Mouse (Mus musculus): ENCODE results near the gene Rad54l. TPM values are rescaled to one million over a fixed set of nuclear protein-coding genes. Genes with fewer than 3 reads are reported as not detected.

Gene Rad54l
- total and polyA plus RNA-seq, 3 experiments = 22.8 to 53.3 (median 28.8) TPM

DNA sequence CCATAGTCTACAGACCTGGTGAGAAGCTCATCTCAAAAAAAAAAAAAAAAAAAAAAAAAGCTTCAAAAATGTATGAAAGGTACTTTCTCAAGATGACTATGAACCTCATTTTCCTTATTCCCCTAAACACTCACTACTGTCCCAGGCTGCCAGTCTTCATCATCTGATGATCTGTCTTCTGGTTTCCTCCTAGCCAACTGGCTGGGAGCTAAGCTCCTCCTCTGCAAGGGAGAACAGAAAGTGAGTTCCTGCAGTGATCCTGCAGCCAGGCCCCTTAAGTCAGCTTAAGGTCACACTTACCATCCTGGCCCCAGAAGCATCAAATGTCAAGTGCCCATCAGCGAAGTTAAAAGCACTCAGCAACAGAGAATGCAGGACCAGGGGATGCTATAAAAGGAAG lies 728 bp downstream of the Rad54l start:
- no peaks in the 10 kb centered on the region for H3K9me3 ChIP-seq (replicated peaks; ENCODE audit: low read length)
- H3K4me2 ChIP-seq (ENCODE audit: insufficient read depth, low read depth, poor library complexity, severe bottlenecking) = peak overlapping the region; percentile 97
- H3K4me3 ChIP-seq (replicated peaks in 1 of 3; ENCODE audit: low read depth in 2 of 3, low read length in 2 of 3, poor library complexity in 1 of 3) = peak overlapping the region; percentile 70 to 100 (median 80)
- TF ChIP-seq ETS1 (conservative IDR thresholded peaks at IDR 0.05; ENCODE audit: low read depth, low read length) (no peak), NRF1 (IDR thresholded peaks at IDR 0.05; ENCODE audit: low read depth, low read length) (no peak), TBP (conservative IDR thresholded peaks at IDR 0.05; ENCODE audit: low read depth, low read length) (no peak), JUN (IDR thresholded peaks at IDR 0.05; ENCODE audit: insufficient read depth, low read depth, low read length) (no peak), NELFE (IDR thresholded peaks at IDR 0.05; ENCODE audit: low read depth, low read length) (no peak), POLR2AphosphoS2 (IDR thresholded peaks at IDR 0.05; ENCODE audit: low read depth, low read length) (no peak), UBTF (IDR thresholded peaks at IDR 0.05; ENCODE audit: low read depth, low read length) (no peak), E2F4 (IDR thresholded peaks at IDR 0.05; ENCODE audit: insufficient replicate concordance, low read depth, low read length) (no peak), ZKSCAN1 (IDR thresholded peaks at IDR 0.05; ENCODE audit: borderline replicate concordance, low read depth, low read length) (no peak)
- H3K27ac ChIP-seq (ENCODE audit: insufficient read depth, low read depth) = no peak overlapping the region
- in situ Hi-C loops (cut with MboI; ENCODE audit: low pct_ligation_motif_present, low pct_unique_long_range_greater_than_20kb, low sequenced_read_pairs) = no loop called here
- H3K79me2 ChIP-seq (replicated peaks; ENCODE audit: control insufficient read depth, extremely low read depth, insufficient read depth, poor library complexity, severe bottlenecking) = peaks cover 19% of the 10 kb centered on the region
- H3K36me3 ChIP-seq (replicated peaks in 1 of 2; ENCODE audit: control insufficient read depth in 1 of 2, insufficient read depth in 1 of 2, low read length in 1 of 2) = peaks cover 23 to 36% of the 10 kb centered on the region in 2 experiments
- H3K27me3 ChIP-seq (replicated peaks) = no peaks in the 10 kb centered on the region
- peak; percentile 48 for DNase-seq (ENCODE audit: extremely low read depth)
- dilution Hi-C loops (cut with MboI; ENCODE audit: extremely low pct_ligation_motif_present, extremely low pct_unique_long_range_greater_than_20kb, low sequenced_read_pairs) = no loop called here
- H3K9ac ChIP-seq (ENCODE audit: insufficient read depth, low read depth) = peak overlapping the region; percentile 84
- peaks cover 3 to 17% of the 10 kb centered on the region in 2 experiments; a peak in 3 of 4 replicates for H3K4me1 ChIP-seq (ENCODE audit: control insufficient read depth in 1 of 2, insufficient read depth in 2 of 2)

DNA sequence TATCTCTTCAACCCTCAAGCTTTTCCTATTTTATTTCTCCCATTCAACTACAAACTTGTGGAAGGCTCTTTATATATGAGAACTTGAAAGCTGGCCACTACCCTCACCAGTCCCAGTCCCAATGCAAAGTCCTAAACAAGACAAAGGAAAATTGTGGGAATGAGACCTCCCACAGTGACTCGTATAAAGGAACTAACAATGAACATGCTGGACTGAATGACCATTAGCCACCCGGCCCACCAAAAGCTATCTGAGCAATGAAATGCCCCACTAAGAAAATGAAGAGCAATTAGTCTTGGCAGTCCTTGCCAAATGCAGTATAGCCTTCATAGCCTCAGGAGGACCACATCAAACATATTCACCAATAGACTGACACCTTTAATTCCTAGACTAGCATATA lies 12.0 kb downstream of the Rad54l start:
- in situ Hi-C loops (cut with MboI; ENCODE audit: low pct_ligation_motif_present, low pct_unique_long_range_greater_than_20kb, low sequenced_read_pairs) = no loop called here
- no peak overlapping the region for H3K27ac ChIP-seq (ENCODE audit: insufficient read depth, low read depth)
- H3K9me3 ChIP-seq (replicated peaks; ENCODE audit: low read length) = no peaks in the 10 kb centered on the region
- dilution Hi-C loops (cut with MboI; ENCODE audit: extremely low pct_ligation_motif_present, extremely low pct_unique_long_range_greater_than_20kb, low sequenced_read_pairs) = no loop called here
- H3K9ac ChIP-seq (ENCODE audit: insufficient read depth, low read depth) = no peak overlapping the region
- H3K79me2 ChIP-seq (replicated peaks; ENCODE audit: control insufficient read depth, extremely low read depth, insufficient read depth, poor library complexity, severe bottlenecking) = no peaks in the 10 kb centered on the region
- H3K4me3 ChIP-seq (replicated peaks in 1 of 3; ENCODE audit: low read depth in 2 of 3, low read length in 2 of 3, poor library complexity in 1 of 3) = no peak overlapping the region
- H3K27me3 ChIP-seq (replicated peaks) = no peaks in the 10 kb centered on the region
- no peak for DNase-seq (ENCODE audit: extremely low read depth)
- peaks cover 42 to 81% of the 10 kb centered on the region in 2 experiments for H3K36me3 ChIP-seq (replicated peaks in 1 of 2; ENCODE audit: control insufficient read depth in 1 of 2, insufficient read depth in 1 of 2, low read length in 1 of 2)
- no peak for TF ChIP-seq IRF4 (IDR thresholded peaks at IDR 0.05; ENCODE audit: low read depth, low read length)
- TF ChIP-seq ELF1 (IDR thresholded peaks at IDR 0.05; ENCODE audit: low read depth, low read length) = no peak
- TF ChIP-seq NRF1 (IDR thresholded peaks at IDR 0.05; ENCODE audit: low read depth, low read length) = no peak
- no peak for TF ChIP-seq KAT2A (IDR thresholded peaks at IDR 0.05; ENCODE audit: insufficient replicate concordance, low read length)
- TF ChIP-seq SIN3A (IDR thresholded peaks at IDR 0.05; ENCODE audit: low read length) = no peak
- no peak for TF ChIP-seq MAFK (IDR thresholded peaks at IDR 0.05; ENCODE audit: insufficient replicate concordance, low read length)
- TF ChIP-seq POLR2A (IDR thresholded peaks at IDR 0.05; ENCODE audit: low read depth, low read length) = no peak
- TF ChIP-seq MAZ (IDR thresholded peaks at IDR 0.05; ENCODE audit: low read depth, low read length) = no peak
- no peak for TF ChIP-seq ETS1 (conservative IDR thresholded peaks at IDR 0.05; ENCODE audit: low read depth, low read length)
- TF ChIP-seq POLR2AphosphoS2 (IDR thresholded peaks at IDR 0.05; ENCODE audit: low read depth, low read length) = no peak
- TF ChIP-seq GABPA (IDR thresholded peaks at IDR 0.05; ENCODE audit: insufficient replicate concordance, low read depth, low read length) = no peak
- TF ChIP-seq BHLHE40 (IDR thresholded peaks at IDR 0.05; ENCODE audit: low read depth, low read length) = no peak
- no peak for TF ChIP-seq JUN (IDR thresholded peaks at IDR 0.05; ENCODE audit: insufficient read depth, low read depth, low read length)
- H3K4me1 ChIP-seq (ENCODE audit: control insufficient read depth in 1 of 2, insufficient read depth in 2 of 2) = no peaks in the 10 kb centered on the region
- no peak overlapping the region for H3K4me2 ChIP-seq (ENCODE audit: insufficient read depth, low read depth, poor library complexity, severe bottlenecking)

All from CH12.LX (cell line).